Mouse (Mus musculus) brain, embryonic 14.5 days (tissue): ENCODE data around the gene Sh3pxd2a.

ENCODE experiments used
- CTCF ChIP-seq: fragments of 200-500 bp; IDR thresholded peaks from 2 replicates; pipeline ENCODE4 v1.5.1; 2012; ENCODE audit warnings: inconsistent platforms, mild to moderate bottlenecking, moderate library complexity, borderline replicate concordance; ENCODE audit not compliant: insufficient read depth, insufficient read length; ENCODE audit errors: extremely low read depth
- POLR2A ChIP-seq: fragments of 200-500 bp; IDR thresholded peaks from 2 replicates; pipeline ENCODE4 v1.6.1; 2012; ENCODE audit warnings: mild to moderate bottlenecking, inconsistent platforms, borderline replicate concordance; ENCODE audit not compliant: poor library complexity, insufficient read depth, insufficient read length, severe bottlenecking; ENCODE audit errors: extremely low read depth

DNA sequence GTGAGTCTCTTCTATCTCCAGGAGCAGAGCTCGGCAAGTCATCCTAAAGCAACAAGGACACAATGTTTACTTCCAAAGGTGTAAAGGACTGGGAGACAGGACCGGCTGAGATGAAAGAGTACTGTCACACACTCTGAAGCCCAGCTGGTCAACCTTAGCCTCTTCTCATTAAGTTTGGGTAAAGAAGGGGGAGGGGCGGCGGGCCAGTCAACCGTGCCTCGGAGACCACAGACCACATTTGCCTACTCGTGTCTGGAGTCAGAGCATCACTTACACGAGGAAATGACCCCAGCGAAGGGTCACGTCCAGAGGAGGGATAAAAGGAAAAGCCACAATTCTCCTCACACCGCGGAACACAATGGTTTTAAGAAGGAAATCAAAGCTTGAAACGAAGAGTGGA lies 995 bp downstream of the Sh3pxd2a start:
- TF ChIP-seq CTCF, result no peak
- no peak for TF ChIP-seq POLR2A
